Mouse (Mus musculus): ENCODE data around the gene Ppp2r2c.

DNA sequence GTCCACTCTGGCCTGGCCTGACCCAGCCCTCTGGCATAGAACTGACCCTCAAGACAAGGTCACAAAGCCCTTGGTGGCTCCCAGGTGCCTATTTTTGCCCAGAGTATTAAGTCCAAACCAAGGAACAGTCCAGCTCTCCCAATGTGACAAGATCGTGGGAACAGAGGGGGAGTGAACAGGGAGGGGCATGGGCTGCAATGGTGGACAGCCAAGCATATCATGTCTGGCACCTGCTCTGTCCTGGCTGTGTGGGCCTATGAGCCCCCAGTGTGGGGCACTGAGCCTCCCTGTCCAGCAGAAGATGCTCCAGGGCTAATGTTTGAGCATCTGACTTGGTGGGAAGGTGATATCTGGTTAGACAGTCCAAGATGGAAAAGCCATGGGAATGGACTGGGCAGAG is 118.3 kb downstream of the Ppp2r2c start:
- TF ChIP-seq POLR2AphosphoS5 (IDR thresholded peaks at IDR 0.05; ENCODE audit: insufficient replicate concordance, low read depth, low read length): no peak
- TF ChIP-seq CTCF (IDR thresholded peaks at IDR 0.05; ENCODE audit: low read depth, low read length): no peak
- no peak for TF ChIP-seq TAL1 (conservative IDR thresholded peaks at IDR 0.05; ENCODE audit: low read depth, low read length)
- no peak for TF ChIP-seq GATA1 (IDR thresholded peaks at IDR 0.05; ENCODE audit: borderline replicate concordance, low read length)
- TF ChIP-seq GATA2 (IDR thresholded peaks at IDR 0.05; ENCODE audit: borderline replicate concordance, low read depth, low read length): no peak
